Mouse (Mus musculus): ENCODE measurements at regions not wholly inside any gene's neighbourhood (a gene's known extent, or its start where the extent isn't known, plus 50 kb on each side); places are given as distances from the start of the nearest gene placed in this dataset.

DNA sequence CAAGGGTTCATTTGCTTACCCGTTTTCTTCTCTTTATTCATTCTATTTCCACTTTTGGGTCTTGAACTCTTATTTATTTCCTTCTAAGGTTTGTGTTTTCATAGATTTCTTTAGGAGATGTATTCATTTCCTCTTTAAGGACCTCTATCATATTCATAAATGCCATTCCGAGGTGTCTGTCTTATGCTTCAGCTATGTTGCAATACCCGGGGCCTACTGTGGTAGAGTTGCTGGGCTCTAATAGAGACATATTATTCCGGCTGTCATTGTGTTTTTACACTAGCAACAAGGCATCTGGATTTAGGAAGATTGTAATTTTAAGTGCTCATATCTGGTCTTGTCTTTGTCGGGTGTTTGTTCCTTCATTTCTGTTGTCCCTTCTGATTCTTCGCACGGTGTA lies 249.5 kb downstream of the Lmo4 start:
- Histone ChIP-seq H3K9me3 (ENCODE audit: control insufficient read depth, insufficient read depth, low read depth, low read length) (no peaks in the 10 kb centered on the region), H3K9ac (ENCODE audit: insufficient read depth, low read depth, low read length, poor library complexity, severe bottlenecking) (no peak overlapping the region), H3K27ac (ENCODE audit: insufficient read depth, low read depth, low read length, poor library complexity, severe bottlenecking) (no peak overlapping the region), H3K4me1 (ENCODE audit: control insufficient read depth in 2 of 2, insufficient read depth in 2 of 2, low read length in 2 of 2, poor library complexity in 1 of 2) (no peaks in the 10 kb centered on the region), H3K36me3 (ENCODE audit: control insufficient read depth, insufficient read depth, low read length, poor library complexity, severe bottlenecking) (no peaks in the 10 kb centered on the region), H3K4me3 (ENCODE audit: insufficient read depth in 1 of 2, low read depth in 1 of 2, low read length in 2 of 2, poor library complexity in 1 of 2, severe bottlenecking in 1 of 2) (no peak overlapping the region)
- TF ChIP-seq CHD2 (IDR thresholded peaks at IDR 0.05; ENCODE audit: low read depth, low read length): no peak
- TF ChIP-seq ZC3H11A (IDR thresholded peaks at IDR 0.05; ENCODE audit: borderline replicate concordance, low read depth, low read length): no peak
- TF ChIP-seq ZNF384 (IDR thresholded peaks at IDR 0.05; ENCODE audit: low read depth, low read length): no peak
- no peak for TF ChIP-seq HCFC1 (IDR thresholded peaks at IDR 0.05; ENCODE audit: borderline replicate concordance, insufficient read depth, low read length)
- TF ChIP-seq MAFK (IDR thresholded peaks at IDR 0.05; ENCODE audit: insufficient read depth, low read depth, low read length): no peak
- no peak for DNase-seq (ENCODE audit: low read depth, low spot score)
- in situ Hi-C loops (cut with MboI; ENCODE audit: low sequenced_read_pairs in 2 of 2, unreplicated experiment in 2 of 2): no loop called here

- H3K9ac ChIP-seq (ENCODE audit: insufficient read depth, low read depth, low read length, poor library complexity, severe bottlenecking): no peak overlapping the region
- no peak for DNase-seq (ENCODE audit: low read depth, low spot score)
- no peak overlapping the region for H3K27ac ChIP-seq (ENCODE audit: insufficient read depth, low read depth, low read length, poor library complexity, severe bottlenecking)
- no peaks in the 10 kb centered on the region for H3K4me1 ChIP-seq (ENCODE audit: control insufficient read depth in 2 of 2, insufficient read depth in 2 of 2, low read length in 2 of 2, poor library complexity in 1 of 2)
- no peak for TF ChIP-seq HCFC1 (IDR thresholded peaks at IDR 0.05; ENCODE audit: borderline replicate concordance, insufficient read depth, low read length)
- no peak for TF ChIP-seq ZNF384 (IDR thresholded peaks at IDR 0.05; ENCODE audit: low read depth, low read length)
- no peak for TF ChIP-seq CHD2 (IDR thresholded peaks at IDR 0.05; ENCODE audit: low read depth, low read length)
- no peak for TF ChIP-seq ZC3H11A (IDR thresholded peaks at IDR 0.05; ENCODE audit: borderline replicate concordance, low read depth, low read length)
- TF ChIP-seq MAFK (IDR thresholded peaks at IDR 0.05; ENCODE audit: insufficient read depth, low read depth, low read length): no peak
- H3K9me3 ChIP-seq (ENCODE audit: control insufficient read depth, insufficient read depth, low read depth, low read length): no peaks in the 10 kb centered on the region
- H3K36me3 ChIP-seq (ENCODE audit: control insufficient read depth, insufficient read depth, low read length, poor library complexity, severe bottlenecking): no peaks in the 10 kb centered on the region
- H3K4me3 ChIP-seq (ENCODE audit: insufficient read depth in 1 of 2, low read depth in 1 of 2, low read length in 2 of 2, poor library complexity in 1 of 2, severe bottlenecking in 1 of 2): no peak overlapping the region
- in situ Hi-C loops (cut with MboI; ENCODE audit: low sequenced_read_pairs in 2 of 2, unreplicated experiment in 2 of 2): no loop called here
These were observed 250.2 kb downstream of the Lmo4 start for GRCm38 (mm10) chr3:143954822-143955221.

DNA sequence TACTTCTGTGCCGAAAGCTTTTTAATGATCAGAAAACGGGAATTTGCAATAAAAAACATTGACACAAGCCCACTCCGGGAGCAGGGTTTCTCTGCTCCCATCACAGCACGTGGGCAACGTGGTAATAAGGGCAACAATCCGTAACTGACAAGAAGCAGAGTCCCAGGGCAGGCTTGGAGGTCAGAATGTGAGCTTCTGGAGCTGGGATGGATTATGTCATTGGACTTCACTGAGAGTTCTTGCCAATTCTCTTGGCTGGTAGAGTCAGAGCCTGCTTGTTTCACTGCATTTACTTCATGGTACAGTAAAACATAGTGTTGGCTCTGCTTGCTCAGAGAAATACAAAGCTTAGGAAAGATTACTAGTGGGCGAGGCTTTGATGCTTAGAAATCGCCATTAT lies 252.7 kb downstream of the Lmo4 start:
- in situ Hi-C loops (cut with MboI; ENCODE audit: low sequenced_read_pairs in 2 of 2, unreplicated experiment in 2 of 2): no loop called here
- H3K36me3 ChIP-seq (ENCODE audit: control insufficient read depth, insufficient read depth, low read length, poor library complexity, severe bottlenecking): no peaks in the 10 kb centered on the region
- no peak for DNase-seq (ENCODE audit: low read depth, low spot score)

DNA sequence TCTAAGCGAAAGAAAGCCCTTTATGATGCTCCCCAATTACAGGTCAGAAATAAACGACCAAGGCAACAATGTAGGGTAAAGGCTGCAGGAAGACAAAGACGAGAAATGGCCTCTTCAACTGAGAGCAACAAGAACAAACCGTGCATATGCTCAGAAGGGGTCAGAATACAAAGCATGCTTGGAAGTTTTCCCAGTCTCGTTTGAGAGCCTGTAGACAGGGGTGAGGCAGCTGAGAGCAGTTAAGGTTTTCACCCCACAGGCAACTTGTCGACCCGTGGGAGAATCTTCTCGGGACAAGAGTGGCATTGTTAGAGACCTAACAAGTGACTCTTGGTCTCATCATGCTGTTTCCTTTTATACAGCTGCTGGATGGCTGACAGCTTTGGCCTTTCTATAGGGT lies 255.4 kb downstream of the Lmo4 start:
- H3K4me1 ChIP-seq (ENCODE audit: control insufficient read depth in 2 of 2, insufficient read depth in 2 of 2, low read length in 2 of 2, poor library complexity in 1 of 2): no peaks in the 10 kb centered on the region
- no peak for DNase-seq (ENCODE audit: low read depth, low spot score)
- H3K9me3 ChIP-seq (ENCODE audit: control insufficient read depth, insufficient read depth, low read depth, low read length): no peaks in the 10 kb centered on the region
- in situ Hi-C loops (cut with MboI; ENCODE audit: low sequenced_read_pairs in 2 of 2, unreplicated experiment in 2 of 2): no loop called here
- H3K36me3 ChIP-seq (ENCODE audit: control insufficient read depth, insufficient read depth, low read length, poor library complexity, severe bottlenecking): no peaks in the 10 kb centered on the region
- TF ChIP-seq HCFC1 (IDR thresholded peaks at IDR 0.05; ENCODE audit: borderline replicate concordance, insufficient read depth, low read length) (no peak), MAFK (IDR thresholded peaks at IDR 0.05; ENCODE audit: insufficient read depth, low read depth, low read length) (no peak), CHD2 (IDR thresholded peaks at IDR 0.05; ENCODE audit: low read depth, low read length) (no peak), ZNF384 (IDR thresholded peaks at IDR 0.05; ENCODE audit: low read depth, low read length) (no peak), ZC3H11A (IDR thresholded peaks at IDR 0.05; ENCODE audit: borderline replicate concordance, low read depth, low read length) (no peak)
- no peak overlapping the region for H3K4me3 ChIP-seq (ENCODE audit: insufficient read depth in 1 of 2, low read depth in 1 of 2, low read length in 2 of 2, poor library complexity in 1 of 2, severe bottlenecking in 1 of 2)
- no peak overlapping the region for H3K9ac ChIP-seq (ENCODE audit: insufficient read depth, low read depth, low read length, poor library complexity, severe bottlenecking)
- H3K27ac ChIP-seq (ENCODE audit: insufficient read depth, low read depth, low read length, poor library complexity, severe bottlenecking): no peak overlapping the region

More for the DNA sequence above, 252.7 kb downstream of the Lmo4 start:
- Histone ChIP-seq H3K4me1 (ENCODE audit: control insufficient read depth in 2 of 2, insufficient read depth in 2 of 2, low read length in 2 of 2, poor library complexity in 1 of 2) (no peaks in the 10 kb centered on the region), H3K4me3 (ENCODE audit: insufficient read depth in 1 of 2, low read depth in 1 of 2, low read length in 2 of 2, poor library complexity in 1 of 2, severe bottlenecking in 1 of 2) (no peak overlapping the region), H3K27ac (ENCODE audit: insufficient read depth, low read depth, low read length, poor library complexity, severe bottlenecking) (no peak overlapping the region), H3K9ac (ENCODE audit: insufficient read depth, low read depth, low read length, poor library complexity, severe bottlenecking) (no peak overlapping the region), H3K9me3 (ENCODE audit: control insufficient read depth, insufficient read depth, low read depth, low read length) (no peaks in the 10 kb centered on the region)
- no peak for TF ChIP-seq ZC3H11A (IDR thresholded peaks at IDR 0.05; ENCODE audit: borderline replicate concordance, low read depth, low read length)
- TF ChIP-seq ZNF384 (IDR thresholded peaks at IDR 0.05; ENCODE audit: low read depth, low read length): no peak
- no peak for TF ChIP-seq MAFK (IDR thresholded peaks at IDR 0.05; ENCODE audit: insufficient read depth, low read depth, low read length)
- TF ChIP-seq CHD2 (IDR thresholded peaks at IDR 0.05; ENCODE audit: low read depth, low read length): no peak

- Histone ChIP-seq H3K4me3 (ENCODE audit: insufficient read depth in 1 of 2, low read depth in 1 of 2, low read length in 2 of 2, poor library complexity in 1 of 2, severe bottlenecking in 1 of 2) (no peak overlapping the region), H3K9ac (ENCODE audit: insufficient read depth, low read depth, low read length, poor library complexity, severe bottlenecking) (no peak overlapping the region), H3K9me3 (ENCODE audit: control insufficient read depth, insufficient read depth, low read depth, low read length) (no peaks in the 10 kb centered on the region), H3K36me3 (ENCODE audit: control insufficient read depth, insufficient read depth, low read length, poor library complexity, severe bottlenecking) (no peaks in the 10 kb centered on the region), H3K27ac (ENCODE audit: insufficient read depth, low read depth, low read length, poor library complexity, severe bottlenecking) (no peak overlapping the region), H3K4me1 (ENCODE audit: control insufficient read depth in 2 of 2, insufficient read depth in 2 of 2, low read length in 2 of 2, poor library complexity in 1 of 2) (no peaks in the 10 kb centered on the region)
- no peak for DNase-seq (ENCODE audit: low read depth, low spot score)
- in situ Hi-C loops (cut with MboI; ENCODE audit: low sequenced_read_pairs in 2 of 2, unreplicated experiment in 2 of 2): no loop called here
- TF ChIP-seq HCFC1 (IDR thresholded peaks at IDR 0.05; ENCODE audit: borderline replicate concordance, insufficient read depth, low read length) (no peak), ZNF384 (IDR thresholded peaks at IDR 0.05; ENCODE audit: low read depth, low read length) (no peak), ZC3H11A (IDR thresholded peaks at IDR 0.05; ENCODE audit: borderline replicate concordance, low read depth, low read length) (no peak), CHD2 (IDR thresholded peaks at IDR 0.05; ENCODE audit: low read depth, low read length) (no peak), MAFK (IDR thresholded peaks at IDR 0.05; ENCODE audit: insufficient read depth, low read depth, low read length) (no peak)
These were observed 255.9 kb downstream of the Lmo4 start for GRCm38 (mm10) chr3:143949026-143949637.
